Mouse (Mus musculus): ENCODE data around the gene Fig4. TPM values are rescaled to one million over a fixed set of nuclear protein-coding genes. Genes with fewer than 3 reads are reported as not detected.

The Fig4 gene
- polyA plus RNA-seq, 2 experiments from 2014 or later, result 11.7 to 12.2 TPM

DNA sequence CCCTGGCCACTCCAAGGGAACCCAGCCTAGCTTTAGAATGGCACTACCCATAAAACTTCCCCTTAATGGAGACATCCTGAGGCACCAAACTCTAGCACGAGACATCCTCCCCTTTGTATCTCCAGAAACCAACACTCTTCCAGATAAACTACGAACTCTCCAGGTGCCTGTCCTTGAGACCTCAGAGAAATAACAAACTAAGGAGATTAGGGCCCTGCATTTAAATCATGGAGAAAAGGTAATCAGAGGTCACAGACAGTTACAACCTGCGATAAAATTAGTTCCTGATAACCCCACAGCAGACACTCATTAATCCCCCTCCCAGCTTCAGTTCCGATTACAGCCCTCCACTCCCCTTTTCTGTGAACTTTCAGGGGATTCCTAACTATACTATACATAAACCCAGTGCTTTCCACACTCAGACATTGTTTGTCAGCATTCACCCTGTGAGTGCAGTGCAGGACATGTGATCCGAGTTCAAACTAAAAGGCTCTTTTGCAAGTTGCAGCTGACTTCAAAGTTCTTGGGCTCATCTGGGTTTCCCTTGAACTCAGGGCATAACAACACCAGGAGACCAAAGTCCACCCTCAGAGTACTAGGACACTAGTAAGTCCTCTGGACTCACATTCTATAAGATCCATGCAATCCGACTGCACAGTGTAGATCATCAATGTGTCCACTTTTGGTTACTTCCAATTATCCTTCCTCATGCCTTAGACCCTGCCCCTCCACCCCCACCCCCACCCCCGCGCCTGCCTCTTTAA lies 42.6 kb downstream of the Fig4 start:
- ATAC-seq, result no peak

- ATAC-seq, result no peak
These were observed 52.4 kb downstream of the Fig4 start for GRCm38 (mm10) chr10:41250749-41251065.

- ATAC-seq, result no peak
These were observed 52.9 kb downstream of the Fig4 start for GRCm38 (mm10) chr10:41250045-41250748.

DNA sequence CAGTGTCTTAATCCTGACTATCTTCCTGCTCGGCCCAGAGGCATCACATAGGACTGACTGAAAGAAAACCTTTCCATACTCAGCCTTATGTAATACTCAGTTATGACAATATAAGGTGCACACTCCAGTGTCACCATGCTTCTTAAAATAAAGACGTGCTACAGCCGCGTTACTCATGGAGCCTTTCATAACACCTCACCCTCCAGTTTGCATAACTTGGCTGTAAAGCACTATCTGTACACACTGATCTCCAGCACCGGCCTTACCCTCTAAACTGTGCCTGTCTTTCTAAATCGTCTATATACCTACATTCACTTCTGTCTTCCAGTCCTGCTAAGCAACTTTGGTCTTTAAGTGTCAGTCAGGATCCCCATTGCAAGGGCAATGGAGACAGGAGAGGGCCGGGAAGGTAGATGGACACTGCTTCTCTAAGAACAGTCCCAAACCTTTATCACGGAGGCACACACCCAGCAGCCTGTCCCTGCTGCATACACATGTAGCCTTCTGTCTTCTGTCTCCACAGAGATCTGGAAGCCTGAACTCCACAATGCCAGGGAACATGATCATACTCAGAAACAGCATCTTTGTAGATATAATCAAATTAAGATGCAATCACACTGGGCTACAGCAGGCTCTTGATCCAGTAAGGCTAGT lies 53.9 kb downstream of the Fig4 start:
- ATAC-seq, result no peak

GRCm38 (mm10) chr10:41247800-41248473 lies 55.1 kb downstream of the Fig4 start:
- ATAC-seq, result no peak

- no peak for ATAC-seq
These were observed 56.9 kb downstream of the Fig4 start for GRCm38 (mm10) chr10:41246111-41246510.

DNA sequence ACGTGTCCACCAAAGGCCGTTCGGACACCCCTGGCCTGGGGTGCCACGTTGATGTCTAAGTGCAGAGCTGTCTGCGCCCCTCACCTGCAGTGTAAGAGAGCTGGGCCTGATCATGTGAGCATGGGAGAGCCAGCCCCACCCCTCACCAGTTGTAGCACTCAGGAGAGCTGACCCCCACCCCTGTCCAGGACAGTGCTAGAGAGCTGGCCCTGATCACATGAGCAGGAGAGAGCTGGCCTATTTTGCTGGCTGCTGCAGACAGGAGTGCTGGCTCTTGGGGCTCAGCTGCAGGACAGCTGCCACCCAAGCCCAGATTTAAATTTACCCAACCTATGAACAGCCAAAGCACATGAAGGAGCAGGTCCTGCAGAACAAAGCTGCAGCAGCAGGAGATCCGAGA lies 57.6 kb downstream of the Fig4 start:
- ATAC-seq, result no peak

DNA sequence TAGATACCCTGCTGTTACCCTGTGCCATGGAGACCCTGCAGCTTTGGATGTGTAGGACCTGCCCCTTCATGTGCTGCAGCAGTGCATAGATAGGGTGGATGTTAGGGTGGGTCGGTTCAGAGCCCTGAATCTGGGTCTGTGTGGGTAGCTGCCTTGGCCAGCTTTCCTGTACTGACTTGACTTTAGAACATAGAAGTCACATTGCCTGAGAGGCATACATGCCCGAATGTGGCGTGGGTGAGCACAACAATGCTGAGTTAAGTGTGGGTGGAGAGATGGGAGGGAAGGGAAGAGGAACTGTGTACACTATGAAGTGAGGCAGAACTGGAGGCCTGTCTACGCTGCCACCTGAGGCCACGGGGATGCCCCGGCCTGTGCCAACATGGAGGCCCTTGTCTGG lies 58.0 kb downstream of the Fig4 start:
- no peak for ATAC-seq

GRCm38 (mm10) chr10:41243930-41244329 lies 59.1 kb downstream of the Fig4 start:
- ATAC-seq, result no peak

DNA sequence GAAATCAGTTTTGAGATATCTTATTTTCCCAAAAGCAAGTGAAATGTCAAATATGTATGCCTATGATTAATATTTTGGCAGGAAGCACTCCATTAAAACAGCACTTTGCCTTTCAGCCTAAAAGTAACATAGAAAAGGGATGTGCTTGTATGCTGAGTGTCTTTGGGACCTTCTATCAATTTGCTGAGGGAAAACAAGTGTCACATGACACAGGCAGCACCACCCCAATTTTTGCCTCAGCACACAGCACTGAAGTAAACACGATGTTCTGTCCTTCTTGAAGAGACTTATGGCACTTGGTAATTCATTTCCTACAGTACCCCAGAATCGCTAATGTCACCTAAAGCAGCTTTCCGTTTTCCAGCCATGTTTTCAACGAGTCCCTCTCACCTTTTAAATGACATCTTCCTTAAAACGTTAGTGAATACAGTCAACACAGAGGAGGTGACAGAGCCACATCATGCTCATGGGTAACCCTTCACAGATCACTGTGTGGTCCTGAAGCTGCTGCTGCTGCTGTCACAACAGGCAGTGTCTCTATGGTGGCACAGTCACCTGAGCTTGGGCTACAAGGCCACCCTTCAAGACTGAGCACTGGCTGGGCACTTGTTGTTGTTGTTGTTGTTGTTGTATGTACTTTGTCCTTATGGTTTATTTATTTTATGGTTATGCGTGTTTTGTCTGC lies 61.4 kb downstream of the Fig4 start:
- no peak for ATAC-seq

DNA sequence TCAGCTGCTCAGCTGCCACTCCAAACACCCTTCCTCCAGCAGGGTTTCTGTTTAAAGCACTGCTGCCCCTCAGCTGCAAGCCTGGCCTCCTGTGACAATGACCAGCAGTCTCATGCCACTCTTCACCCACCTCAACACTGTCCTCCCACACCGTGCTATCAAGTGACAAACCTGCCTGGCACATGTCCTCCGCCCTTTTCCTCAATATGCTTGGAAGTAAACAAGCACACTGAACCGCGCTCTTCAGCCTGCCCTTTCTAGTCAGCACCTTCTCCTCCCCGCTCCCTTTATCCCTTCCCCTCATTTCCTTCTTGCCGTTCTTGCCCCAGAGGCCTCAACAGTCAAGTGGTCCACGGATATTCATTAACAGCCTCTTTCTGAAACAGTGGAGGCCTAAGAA lies 62.0 kb downstream of the Fig4 start:
- ATAC-seq, result no peak

DNA sequence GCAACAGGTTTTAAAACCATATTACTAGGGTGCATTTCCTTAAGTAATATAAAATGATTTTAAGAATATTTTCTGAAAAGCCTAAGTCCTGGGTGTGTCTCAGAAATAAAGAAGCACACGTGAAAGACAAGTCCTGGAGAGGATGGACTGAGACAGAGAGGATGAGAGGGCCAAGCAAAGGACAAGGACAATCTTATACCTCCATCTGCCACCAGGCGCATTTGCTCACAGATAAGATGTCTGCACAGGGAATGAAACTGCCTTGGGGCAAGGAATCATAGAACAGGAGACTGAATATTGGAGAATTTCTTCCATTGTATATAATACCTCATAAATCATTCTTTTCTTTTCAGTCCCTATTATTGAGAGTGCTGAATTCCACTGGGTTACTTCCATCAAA lies 67.0 kb downstream of the Fig4 start:
- ATAC-seq, result no peak

DNA sequence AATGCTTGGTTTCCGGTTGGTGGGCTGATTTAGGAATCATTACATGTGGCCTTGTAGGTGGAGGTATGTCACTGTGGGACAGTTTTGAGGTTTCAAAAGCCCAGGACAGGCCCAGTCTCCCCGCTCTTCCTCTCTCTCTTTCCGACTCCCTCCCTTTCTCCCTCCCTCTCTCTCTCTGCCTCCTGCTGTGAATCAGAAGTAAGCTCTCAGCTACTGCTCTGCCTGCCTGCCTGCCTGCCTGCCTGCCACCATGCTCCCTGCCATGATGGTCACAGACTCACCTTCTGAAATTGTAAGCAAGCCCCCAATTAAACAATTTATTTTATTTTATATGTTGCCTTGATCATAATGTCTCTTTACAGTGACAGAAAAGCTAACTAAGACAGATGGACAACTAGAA lies 67.5 kb downstream of the Fig4 start:
- no peak for ATAC-seq

DNA sequence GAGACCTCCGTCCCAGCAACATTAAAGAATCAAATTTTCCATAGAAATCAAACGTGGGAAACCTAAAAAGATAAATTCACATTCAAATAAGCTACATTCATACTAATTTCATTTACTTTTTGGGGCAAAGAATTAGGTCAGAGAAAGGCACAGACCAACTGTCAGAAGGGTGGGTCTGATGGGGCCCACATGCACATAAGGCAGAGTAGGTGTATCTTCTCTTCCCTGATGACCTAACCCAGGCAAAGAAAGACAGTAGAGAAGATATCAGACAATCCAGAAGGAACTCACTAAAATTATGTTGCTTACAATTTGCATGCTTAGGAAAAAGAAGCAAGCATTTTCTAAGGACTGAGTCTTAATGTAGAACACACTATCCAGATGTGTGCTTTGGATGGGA lies 67.9 kb downstream of the Fig4 start:
- no peak for ATAC-seq

GRCm38 (mm10) chr10:41234552-41234951 lies 68.5 kb downstream of the Fig4 start:
- ATAC-seq, result no peak

GRCm38 (mm10) chr10:41233140-41233539 lies 69.9 kb downstream of the Fig4 start:
- no peak for ATAC-seq

DNA sequence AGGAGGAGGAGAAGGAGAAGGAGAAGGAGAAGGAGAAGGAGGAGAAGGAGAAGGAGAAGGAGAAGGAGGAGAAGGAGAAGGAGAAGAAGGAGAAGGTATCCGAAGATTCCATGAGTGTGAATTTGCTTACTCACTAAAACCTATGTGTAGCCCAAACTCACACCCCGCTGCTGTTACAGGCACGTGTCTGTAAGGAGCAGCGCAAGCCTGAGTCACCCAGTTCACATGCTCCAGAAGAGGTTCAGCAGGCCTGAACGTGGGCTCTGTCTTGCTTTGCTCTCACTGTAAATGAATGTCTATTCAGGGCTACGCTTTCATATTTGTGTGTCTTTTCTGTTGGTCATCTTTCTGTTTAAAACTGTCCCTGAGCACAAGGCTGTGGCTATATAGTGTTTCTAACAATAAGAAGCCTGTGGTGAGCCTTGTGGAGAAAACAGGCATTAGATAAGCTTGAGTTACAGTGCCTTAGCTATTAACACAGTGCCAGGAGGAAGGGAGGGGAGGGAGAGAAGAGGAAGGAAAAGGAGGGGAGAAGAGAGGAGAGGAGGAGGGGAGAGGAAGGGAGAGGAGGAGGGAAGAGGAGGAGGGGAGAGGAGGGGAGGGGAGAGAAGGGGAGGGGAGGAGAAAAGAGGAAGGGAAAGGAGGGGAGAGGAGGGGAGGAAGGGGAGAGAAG lies 71.8 kb downstream of the Fig4 start:
- no peak for ATAC-seq

DNA sequence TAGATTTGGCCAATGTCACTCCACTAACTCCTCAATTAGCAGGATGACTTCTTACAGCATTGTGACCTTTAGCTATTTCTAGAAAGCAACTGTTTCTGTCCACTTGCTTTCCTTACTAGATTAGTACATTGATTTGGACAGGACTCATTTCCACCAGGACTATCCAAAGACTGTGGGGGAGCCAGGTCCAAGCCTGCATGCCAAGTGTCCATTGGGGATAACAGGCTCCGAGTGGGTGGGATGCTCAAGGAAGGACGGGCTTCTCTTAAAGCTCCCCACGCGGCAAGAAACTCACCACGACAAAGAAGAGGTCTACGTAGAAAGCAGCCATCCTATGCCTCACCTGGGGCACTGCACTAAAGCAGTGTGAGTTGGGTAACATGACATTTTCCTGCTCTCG lies 75.4 kb downstream of the Fig4 start:
- ATAC-seq, result no peak

GRCm38 (mm10) chr10:41223499-41223898 lies 79.6 kb downstream of the Fig4 start:
- no peak for ATAC-seq

- ATAC-seq, result no peak
These were observed 81.9 kb downstream of the Fig4 start for GRCm38 (mm10) chr10:41221204-41221603.

DNA sequence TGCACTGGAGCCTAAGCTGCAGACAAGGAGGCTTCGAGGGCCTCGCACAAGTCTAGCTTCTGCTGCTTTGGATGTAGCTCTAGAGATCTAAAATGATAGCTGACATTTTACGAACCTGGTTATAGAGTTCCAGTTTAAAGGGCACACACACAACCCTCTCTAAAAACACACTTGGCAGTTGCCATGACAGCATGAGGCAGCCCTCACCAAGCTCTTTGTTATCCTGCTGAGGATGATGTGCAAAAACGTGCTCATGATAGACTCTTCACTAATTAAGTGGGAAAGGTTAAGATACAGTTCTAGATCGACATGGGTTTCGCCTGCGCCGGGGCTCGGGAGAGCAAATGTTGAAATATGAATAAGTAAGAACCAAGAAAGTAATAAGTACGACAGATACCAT lies 84.2 kb downstream of the Fig4 start:
- no peak for ATAC-seq

DNA sequence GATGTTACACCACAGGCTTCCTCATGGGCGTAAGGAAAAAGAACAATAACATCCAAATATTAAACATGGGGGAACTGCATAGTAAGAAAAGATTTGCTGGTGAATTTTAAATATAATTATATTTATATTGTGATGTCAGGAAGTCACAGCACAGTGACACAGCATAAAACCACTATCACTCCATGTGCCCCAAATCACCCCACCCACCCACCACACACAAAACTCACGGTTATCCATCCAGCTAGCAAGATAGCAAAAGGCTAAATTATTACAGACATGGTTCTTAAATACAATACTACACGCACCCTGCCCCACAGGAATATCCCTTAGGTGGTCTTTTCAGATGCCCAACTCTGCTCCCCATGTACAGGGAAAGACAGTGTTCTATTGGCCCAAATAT lies 89.0 kb downstream of the Fig4 start:
- ATAC-seq, result no peak
